Mouse (Mus musculus) megakaryocyte-erythroid progenitor cell, adult 5-6 weeks (primary cell): ENCODE measurements around the gene Ttll11. TPM values are rescaled to one million over a fixed set of nuclear protein-coding genes. Genes with fewer than 3 reads are reported as not detected.

Source experiments
- ATAC-seq: replicated peaks from 2 replicates; pipeline ENCODE4 v1.8.0; 2016; ENCODE audit warnings: mild to moderate bottlenecking, inconsistent platforms; ENCODE audit not compliant: severe bottlenecking, poor library complexity, low FRiP score, low TSS enrichment
- total RNA-seq, 2 experiments: library from RNA; stranded (forward) in 1 of 2; stranded (reverse) in 1 of 2; fragments of 200-1000, 215-1000 nt in 1 of 2; fragments of >200 nt in 1 of 2; fragmentation: Nextera tagmentation in 1 of 2; gene quantifications; 2 replicates each; pipeline ENCODE4 v1.2.3; 2014 to 2017

Ttll11 gene
- total RNA-seq, 2 experiments from 2014 or later, result 0.23 to 0.55 TPM

DNA sequence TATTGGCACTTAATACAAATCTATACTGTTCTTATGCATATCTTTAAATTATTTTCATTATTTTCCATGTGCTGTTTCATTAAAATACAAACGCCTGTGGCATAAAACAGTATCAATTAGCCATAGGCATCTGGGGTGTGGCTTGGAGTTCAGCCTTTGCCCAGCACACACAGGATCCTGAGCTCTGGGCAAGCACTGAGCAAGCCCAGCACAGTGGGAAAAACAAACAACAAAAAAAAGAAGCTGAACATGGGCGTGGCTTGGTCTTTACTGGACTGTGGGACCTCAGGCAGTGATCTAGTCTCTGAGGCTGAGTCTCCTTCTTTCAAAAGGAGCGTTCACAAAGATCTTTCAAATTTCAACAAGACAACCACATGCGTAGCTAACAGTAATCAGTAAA lies 116.4 kb downstream of the Ttll11 start:
- ATAC-seq, result no peak

DNA sequence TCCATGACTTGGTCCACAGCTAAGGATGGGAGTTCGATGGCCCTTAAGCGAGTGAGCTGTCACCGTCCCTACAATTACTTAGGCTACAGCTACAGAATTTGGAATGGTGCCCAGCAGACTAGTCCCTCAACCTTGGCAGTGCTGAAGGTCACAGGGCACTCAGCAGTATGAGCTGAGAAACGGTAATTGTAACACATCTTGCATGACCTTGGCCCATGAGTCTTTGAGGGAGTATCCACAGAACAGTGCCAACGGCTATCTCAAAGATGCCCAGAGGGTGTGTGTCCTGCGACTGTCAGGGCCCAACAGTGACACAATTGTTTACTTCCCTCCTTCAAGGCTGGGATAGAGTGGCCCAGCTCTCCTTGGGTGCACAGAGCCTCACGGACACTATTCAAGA lies 118.5 kb downstream of the Ttll11 start:
- ATAC-seq, result no peak

DNA sequence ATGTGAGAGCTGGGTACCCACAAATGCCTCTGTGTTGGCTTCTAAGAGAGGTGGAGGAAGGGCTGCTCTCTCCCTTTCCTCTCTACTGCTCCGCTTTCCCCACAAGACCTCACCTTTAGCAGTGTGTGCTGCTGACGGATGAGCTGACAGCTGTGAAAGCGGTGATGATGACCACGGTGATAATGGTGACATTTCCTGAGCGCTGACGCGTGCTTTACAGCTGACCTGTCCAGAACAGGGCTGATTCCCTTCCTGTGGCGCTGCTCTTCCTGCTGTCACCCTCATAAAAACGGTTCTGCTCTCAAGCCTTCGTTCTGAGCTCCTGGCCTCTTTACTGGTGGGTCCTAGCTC lies 119.3 kb downstream of the Ttll11 start:
- ATAC-seq, result no peak

DNA sequence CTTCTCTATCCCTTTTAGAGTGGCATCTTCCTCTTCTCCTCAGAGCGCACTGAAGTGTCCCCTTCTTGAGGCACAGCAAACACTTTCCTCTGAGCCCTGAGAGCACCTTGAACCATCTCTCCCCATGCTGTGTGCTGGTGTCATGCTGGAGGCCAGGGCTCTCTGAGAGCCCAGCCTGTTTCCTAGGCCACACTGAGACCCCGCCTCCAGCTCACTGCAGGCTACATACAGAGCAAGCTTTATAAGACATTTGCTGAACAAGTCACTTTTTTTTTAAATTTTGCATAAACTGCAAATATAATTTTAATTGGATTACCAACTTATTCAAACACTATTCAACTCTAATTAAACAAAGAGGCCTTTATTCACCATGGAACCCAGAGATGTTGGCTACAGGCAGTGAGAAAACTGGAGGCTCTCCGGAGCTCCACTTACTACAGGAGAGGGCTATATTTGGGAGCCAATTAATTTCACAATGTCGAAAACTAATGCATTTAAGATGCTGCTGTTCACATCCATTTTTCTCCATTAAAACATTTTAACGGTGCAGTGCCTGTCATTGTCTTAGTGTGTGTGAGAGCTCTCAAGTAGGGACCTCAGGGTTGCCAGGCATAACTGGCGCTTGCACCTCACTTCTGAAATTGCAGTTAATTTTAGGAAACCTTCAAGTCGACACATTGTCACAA lies 119.9 kb downstream of the Ttll11 start:
- ATAC-seq, result no peak

DNA sequence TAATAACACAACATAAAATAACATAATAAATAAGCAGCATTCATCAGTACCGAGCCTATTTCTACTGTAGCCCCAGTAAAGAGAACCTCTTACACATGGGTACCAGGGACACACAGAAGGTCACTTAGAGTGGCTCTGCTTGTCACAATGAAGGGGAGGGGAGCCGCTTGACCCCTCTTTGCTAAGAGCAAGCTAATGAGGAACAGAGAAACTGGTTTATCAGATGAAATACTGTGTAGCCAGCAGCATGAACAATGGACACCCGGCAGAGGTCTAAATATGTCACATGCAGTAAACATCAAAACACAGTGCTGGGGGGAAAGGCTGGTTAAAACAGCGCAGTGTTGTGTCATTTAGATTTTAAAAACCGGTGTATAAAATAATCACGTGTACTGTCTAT lies 121.4 kb downstream of the Ttll11 start:
- no peak for ATAC-seq

DNA sequence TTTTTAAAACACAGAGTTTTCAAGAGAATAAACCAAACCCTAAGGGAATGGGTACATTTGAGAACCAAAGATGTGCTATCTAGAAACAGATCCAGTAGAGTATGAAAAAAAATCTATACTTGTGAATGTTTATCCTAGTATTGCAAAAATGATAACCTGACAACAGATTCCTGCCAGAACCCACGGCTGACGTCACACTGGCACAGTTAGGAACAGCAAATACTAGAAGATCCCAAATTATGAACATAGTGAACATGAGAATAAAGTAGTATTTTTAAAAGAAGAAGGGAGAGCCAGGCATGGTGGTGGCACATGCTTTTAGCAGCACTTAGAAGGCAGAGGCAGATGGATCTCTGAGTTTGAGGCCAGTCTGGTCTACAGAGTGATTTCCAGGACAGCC lies 122.8 kb downstream of the Ttll11 start:
- ATAC-seq, result no peak

DNA sequence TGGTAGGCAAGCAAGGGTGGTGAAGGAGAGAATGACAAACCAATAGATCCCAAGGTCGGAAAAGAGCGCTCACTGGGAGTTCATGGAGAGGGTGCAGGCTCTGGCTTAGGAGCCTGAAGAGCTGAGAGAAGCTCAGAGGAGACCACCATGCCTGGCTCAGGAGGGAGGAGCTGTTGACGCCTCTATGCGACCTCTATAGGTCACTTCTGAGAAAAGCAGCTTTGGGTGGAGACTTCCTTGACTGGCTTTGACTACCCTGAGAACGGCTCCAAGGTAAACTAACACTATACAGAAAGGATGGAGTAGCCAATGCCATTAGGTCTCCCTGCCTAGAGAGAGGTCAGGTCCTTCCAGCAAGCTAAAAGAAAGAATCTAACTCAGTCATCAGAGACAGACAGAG lies 124.8 kb downstream of the Ttll11 start:
- ATAC-seq, result peak; percentile 81

DNA sequence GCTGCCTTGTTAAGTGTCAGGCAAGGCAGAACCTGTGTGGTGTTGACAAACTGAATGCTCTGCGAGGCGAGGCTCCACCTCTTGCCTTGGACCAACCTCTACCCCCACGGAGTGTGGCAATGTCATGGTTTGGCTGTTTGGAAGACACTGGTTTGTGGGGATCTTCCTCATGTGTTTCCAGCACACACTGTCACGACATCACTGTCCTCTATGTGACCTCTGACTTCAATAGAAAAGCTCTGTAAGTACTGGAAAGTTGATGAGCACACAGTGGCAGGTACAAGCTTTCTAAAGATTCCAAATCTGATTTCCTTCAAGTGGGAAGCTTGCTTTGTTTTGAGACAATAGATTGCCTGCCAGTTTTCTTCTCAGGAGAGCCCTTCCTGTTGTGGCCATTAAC lies 126.7 kb downstream of the Ttll11 start:
- no peak for ATAC-seq

DNA sequence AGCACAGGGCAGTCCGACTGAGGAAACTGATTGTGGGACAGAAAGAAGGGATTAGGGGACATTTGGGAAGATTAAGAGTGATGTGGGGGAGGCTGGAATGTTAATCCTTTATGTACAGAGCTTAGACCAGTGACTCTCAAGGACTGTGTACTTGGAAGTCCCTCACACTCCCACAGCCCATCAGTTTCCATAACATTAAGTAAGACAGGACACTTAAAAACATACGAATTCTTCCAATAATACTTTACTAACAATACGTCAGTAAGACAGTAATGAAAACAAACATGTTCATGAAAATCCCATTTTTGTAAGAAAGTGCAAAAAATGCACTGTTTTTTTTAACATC lies 127.6 kb downstream of the Ttll11 start:
- ATAC-seq, result no peak

DNA sequence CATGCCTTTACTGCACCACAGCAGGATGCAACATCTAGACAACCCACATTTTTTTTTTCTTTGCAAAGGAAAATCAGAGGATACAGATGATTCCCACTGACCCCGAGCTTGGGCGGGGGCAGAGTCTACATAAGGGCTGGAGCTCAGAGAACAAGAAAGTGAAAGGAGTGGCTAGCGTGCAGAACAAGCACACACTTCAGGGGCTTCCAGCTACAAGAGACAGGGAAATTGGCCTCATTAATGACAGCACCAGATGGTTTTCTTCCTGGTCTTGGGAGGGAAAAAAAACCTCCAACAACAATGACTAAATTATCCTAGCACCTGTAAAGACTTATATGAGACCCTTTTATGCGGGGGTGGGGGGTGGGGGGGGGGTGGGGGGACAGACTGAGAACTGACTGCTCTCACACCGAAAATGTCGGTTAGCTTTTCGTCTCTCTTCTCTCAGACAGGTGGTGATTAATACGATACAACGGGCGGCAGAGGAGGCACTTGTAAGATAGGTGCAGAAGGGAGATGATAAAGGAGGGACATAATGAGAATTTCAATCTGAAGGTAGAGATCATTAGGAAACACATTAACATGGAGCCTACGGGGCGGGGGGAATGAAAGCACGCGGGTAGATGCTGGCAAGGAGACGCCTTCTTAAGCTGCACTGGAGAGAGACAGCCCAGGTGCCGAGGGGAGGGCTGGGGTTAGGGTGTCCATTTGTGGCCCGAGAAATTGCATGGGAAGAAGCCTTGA lies 128.1 kb downstream of the Ttll11 start:
- ATAC-seq, result no peak

DNA sequence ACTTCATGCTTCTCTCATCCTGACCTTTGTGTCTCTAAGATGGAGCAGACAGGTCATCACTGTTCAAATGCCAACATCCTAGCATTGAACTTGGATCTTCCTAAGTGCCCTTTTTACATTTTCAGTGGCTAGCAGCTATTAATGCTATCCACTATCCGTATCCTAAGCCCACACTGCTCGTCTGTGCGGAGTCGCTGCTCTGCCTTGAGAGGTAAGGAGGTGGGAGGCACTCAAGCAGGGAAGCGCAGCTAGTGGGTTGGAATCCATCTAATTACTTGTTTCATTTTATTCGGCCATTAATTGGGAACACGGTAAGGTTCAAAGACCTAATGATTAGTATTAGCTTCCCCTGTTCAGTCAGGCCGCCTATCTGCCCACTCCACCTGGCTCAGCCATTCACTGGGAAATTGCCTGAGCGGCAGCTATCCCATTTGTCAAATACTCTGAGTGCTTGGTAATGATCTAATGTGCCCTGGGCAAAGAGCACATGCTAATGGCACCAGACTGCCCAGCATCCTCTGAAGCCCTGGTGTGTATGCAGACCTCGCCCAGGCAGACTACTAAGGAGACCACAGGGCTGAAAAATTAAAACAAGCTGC lies 130.0 kb downstream of the Ttll11 start:
- ATAC-seq, result no peak

DNA sequence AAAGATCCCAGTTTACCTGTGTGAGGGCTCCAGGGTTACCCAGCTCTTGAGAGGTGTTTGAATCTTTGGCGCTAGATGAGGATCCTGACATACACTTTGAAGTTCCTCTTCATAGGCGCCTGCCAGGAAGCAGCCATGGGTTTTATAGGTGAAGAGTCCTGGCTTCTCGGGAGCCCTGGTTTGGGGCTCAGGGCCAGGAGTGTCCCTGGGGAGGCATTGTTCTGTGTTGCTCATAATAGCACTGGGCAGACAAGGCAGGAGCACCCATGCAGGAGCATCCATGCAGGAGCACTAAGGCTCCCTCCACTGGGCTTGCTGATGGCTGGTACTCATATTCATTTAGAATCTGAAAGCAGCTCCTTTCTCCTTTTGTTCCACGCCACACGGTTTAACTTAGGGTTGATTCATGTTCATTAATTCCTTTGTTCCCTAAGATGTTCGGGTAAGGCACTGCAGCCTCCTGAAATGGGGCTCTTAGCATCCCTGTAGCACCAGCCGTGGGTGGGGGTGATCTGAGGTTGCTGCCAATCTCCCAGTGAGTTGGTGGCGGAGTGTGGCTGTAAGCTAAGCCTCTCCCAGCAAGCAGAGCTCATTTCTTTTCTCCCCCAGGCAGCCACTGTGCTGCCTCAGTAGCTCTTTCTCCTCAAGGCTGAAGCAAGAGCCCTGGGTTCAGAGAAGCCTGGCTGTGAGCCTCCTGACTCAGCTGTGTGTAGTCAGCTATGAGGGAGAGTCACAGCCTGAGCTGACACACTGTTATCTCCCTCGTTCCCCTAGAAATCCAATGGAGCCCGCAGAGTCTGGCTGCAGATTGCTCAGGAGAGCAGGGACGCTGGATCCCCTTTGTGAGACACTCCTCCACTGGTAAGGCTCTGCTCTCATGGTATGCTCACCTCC lies 133.9 kb downstream of the Ttll11 start:
- no peak for ATAC-seq

DNA sequence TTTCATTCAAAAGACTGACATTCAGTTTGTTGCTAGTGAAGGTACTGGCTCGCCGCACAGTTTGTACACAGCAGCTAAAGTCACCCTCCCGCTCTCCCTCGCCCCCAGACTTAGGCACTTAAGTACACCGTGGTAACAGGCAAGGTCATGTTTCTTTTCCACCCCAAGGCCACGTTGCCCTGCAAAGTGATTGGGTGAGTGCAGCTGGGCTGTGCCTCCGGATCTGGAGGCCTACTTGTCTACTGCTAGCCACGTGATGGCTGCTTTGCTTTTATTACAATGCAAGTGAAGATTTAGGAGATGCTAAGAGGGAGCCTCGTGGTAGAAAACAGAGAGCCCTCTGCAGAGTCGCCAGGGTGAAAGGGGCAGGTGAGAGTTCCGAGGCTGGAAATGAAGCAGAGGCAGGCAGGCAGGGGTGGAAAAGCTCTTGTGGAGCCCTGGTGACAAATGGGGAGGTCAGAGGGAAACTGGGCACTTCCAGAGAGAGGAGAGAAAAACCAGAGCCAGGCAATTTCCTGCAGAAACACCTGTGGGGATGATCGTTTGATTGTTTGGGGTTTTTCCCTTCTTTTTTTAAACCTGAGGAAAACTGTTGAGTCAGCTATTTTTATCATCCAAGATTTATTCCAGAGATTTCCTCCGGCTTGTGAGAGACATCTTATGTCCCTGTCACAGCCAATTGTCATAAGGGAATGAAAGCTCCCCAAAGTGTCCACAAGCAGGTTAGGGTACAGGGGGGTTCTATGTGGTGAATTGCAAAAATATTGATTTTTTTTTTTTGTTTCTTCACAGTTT lies 135.6 kb downstream of the Ttll11 start:
- no peak for ATAC-seq

DNA sequence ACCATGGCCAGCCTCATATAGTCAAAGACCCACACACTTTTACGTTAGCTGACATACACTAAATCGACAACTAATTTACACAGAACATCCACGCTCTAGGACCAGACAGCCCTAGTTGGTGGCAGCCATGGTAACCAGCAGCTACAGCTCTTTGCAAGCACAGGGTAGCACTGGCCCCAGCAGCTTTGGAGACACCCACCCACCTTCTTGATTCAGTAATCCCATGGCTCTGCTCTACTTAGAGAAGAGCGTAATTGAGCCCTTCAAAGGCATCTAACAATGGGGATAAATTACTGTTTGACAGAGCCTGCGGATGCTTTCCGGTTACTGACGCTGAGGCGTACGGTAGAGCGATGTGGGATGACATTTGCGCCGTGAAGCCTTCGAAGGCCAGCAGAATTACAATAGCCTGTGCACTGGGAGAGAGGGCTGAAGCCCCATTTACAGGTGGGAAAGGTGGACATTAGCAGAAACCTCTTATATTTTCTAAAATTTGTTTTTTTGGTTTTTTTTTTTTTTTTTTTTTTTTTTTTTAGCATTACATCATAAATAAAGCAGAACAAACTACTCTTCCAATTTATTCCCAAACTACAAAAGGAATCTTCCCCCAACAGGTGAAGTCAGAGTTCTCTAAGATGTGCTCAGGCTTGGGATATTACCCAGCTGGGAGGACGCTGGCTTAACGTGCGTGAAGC lies 136.8 kb downstream of the Ttll11 start:
- no peak for ATAC-seq

DNA sequence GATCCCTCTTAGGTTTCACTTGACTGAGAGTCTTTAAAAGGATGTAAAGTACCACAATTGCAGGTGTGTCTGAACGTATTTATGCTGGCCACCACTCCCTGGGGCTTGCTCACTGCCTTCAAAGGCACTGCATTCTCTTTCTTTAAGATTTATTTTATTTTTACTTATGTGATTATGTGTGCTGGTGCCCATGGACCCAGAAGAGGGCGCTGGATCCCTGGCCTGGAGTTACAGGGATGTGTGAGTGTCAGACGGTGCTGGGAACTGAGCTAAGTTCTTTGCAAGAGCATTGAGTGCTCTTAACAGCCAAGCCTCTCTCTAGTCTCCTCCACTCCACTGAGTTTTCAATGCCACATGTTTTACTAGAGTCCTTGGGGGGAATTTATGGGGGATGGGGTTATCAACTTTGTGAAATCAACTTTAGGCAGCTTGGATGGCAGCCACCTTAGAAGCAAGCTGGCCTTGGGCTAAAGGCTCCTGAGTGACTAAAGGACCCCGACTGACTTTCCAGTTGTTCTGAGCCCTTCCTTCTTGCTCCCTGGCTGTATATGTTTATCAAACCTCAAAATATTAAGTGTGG lies 137.8 kb downstream of the Ttll11 start:
- no peak for ATAC-seq

DNA sequence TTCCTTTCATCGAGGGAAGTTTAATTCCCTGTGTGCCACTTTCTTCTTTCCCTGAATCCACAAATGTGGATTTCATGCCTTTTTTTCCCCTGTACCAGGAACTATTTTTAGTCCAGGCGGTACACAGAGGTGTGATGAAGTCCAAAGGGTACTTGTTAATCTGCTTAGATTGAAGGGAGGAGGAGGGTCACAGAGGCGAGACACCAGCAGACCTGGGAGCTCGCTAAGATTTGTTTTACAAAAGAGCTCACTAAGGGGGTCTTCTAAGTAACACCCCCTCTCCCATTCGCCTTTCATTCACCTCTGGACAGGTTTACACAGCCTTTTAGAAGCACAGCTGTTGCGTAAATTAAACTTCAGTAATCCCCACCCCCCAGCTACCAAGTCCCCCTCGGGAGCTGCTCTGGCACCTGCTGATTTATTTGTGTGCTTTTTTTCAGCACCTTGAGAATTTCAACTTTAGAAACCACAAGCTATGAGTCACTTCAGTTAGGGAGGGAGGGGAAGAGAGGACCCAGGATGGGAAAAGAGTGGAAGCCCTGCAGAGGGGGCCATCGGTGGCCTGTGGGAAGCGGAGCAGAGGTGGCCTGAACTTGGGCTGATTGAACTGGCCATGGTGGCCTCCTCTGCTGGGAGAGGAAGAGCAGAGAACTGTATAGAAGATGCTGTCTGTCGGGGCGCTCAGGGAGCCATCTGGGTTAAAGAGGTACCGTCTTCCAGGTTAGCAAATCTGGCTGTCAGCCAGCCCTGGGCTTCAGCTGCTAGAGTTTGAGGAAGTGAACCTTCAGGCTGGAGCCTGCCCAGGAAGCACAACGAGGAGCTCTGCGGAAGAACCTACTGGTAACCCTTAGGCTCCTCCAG lies 138.5 kb downstream of the Ttll11 start:
- no peak for ATAC-seq

DNA sequence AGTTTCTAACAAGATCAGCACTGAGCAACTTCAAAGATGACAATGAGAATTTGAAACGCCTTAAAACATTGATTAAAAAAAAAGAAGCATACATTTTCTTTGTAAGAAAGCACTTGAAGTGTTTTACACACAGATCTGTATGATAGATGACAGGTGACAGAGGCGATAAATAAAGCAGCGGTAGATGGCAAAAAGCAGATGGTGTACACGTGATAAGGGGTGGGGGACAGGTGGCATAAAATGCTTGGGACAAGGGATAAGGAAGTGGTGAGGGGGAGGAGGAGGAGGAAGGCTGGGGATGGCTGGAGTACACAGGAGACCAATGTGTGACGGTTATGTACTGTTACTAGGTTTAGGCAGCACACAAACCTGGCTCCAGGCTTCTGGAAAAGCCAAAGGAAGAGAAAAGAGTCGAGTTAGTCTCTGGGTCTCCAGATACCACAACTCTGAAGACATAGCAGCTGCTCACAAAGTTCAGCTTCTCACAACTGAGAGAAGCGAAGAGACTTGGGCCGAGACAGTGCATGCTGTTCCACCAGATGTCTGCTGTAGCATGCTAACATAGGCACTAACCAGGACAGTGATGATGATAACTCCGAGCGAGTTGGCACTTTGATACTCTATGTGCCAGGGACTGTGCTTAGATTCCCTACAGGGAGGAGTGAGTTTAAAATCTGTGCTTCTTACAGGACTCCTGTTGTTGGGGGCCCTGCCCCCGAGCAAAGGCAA lies 140.8 kb downstream of the Ttll11 start:
- ATAC-seq, result peak; percentile 42; the same call in 1 of the 2 replicates
